Mouse (Mus musculus) bone marrow, adult 2 months (tissue): ENCODE results near the gene Lao1.

Experiments used
- CTCF ChIP-seq: fragments of 200-500 bp; IDR thresholded peaks from 2 replicates; pipeline ENCODE4 v1.5.1; 2011; ENCODE audit warnings: low read length, control low read depth; ENCODE audit not compliant: control insufficient read depth, insufficient read depth
- POLR2A ChIP-seq: fragments of 200-500 bp; IDR thresholded peaks from 2 replicates; pipeline ENCODE4 v1.6.1; 2011; ENCODE audit warnings: low read depth, mild to moderate bottlenecking, control low read depth, low read length, borderline replicate concordance; ENCODE audit not compliant: control insufficient read depth

GRCm38 (mm10) chr4:119007602-119008001 lies 46.2 kb downstream of the Lao1 start:
- TF ChIP-seq POLR2A (no peak), CTCF (no peak)
